Mouse (Mus musculus): ENCODE measurements at regions not wholly inside any gene's neighbourhood (a gene's known extent, or its start where the extent isn't known, plus 50 kb on each side); places are given as distances from the start of the nearest gene placed in this dataset.
A peak's percentile ranks its signal among the peaks of the same experiment; 100 is the strongest.

- 89% methylated on average over 14 of the region's 14 CpGs for WGBS
- H3K27ac ChIP-seq = no peak overlapping the region
- no peaks in the 10 kb centered on the region for H3K9me3 ChIP-seq
- no peaks in the 10 kb centered on the region for H3K27me3 ChIP-seq (replicated peaks)
- no peaks in the 10 kb centered on the region for H3K4me1 ChIP-seq
- H3K4me2 ChIP-seq (replicated peaks) = no peak overlapping the region
- no peaks in the 10 kb centered on the region for H3K36me3 ChIP-seq
- no peak overlapping the region for H3K9ac ChIP-seq
- no peak overlapping the region for H3K4me3 ChIP-seq
- ATAC-seq (ENCODE audit: low FRiP score, low read depth) = no peak
Observed at GRCm38 (mm10) chr14:99548363-99549248, 250.1 kb downstream of the Klf5 start.

- no peaks in the 10 kb centered on the region for H3K36me3 ChIP-seq
- H3K27ac ChIP-seq = no peak overlapping the region
- H3K4me1 ChIP-seq = no peaks in the 10 kb centered on the region
- no peaks in the 10 kb centered on the region for H3K27me3 ChIP-seq (replicated peaks)
- H3K4me3 ChIP-seq = no peak overlapping the region
- H3K9ac ChIP-seq = no peak overlapping the region
- ATAC-seq (ENCODE audit: low FRiP score, low read depth) = no peak
- H3K9me3 ChIP-seq = no peaks in the 10 kb centered on the region
- no peak overlapping the region for H3K4me2 ChIP-seq (replicated peaks)
- 88% methylated on average over 9 of the region's 9 CpGs for WGBS
Observed at GRCm38 (mm10) chr14:99564024-99564423, 265.5 kb downstream of the Klf5 start.

- ATAC-seq (ENCODE audit: low FRiP score, low read depth) = no peak
- WGBS = 83% methylated on average over 2 of the region's 2 CpGs
- H3K9ac ChIP-seq = no peak overlapping the region
- no peaks in the 10 kb centered on the region for H3K27me3 ChIP-seq (replicated peaks)
- no peak overlapping the region for H3K4me2 ChIP-seq (replicated peaks)
- H3K36me3 ChIP-seq = no peaks in the 10 kb centered on the region
- no peaks in the 10 kb centered on the region for H3K9me3 ChIP-seq
- no peak overlapping the region for H3K4me3 ChIP-seq
- no peaks in the 10 kb centered on the region for H3K4me1 ChIP-seq
- no peak overlapping the region for H3K27ac ChIP-seq
Observed at GRCm38 (mm10) chr14:99574146-99574545, 275.7 kb downstream of the Klf5 start.

GRCm38 (mm10) chr14:99578665-99579064, 280.2 kb downstream of the Klf5 start:
- no peaks in the 10 kb centered on the region for H3K36me3 ChIP-seq
- no peak for ATAC-seq (ENCODE audit: low FRiP score, low read depth)
- no peaks in the 10 kb centered on the region for H3K4me1 ChIP-seq
- H3K27me3 ChIP-seq (replicated peaks) = no peaks in the 10 kb centered on the region
- H3K27ac ChIP-seq = no peak overlapping the region
- 86% methylated on average over 17 of the region's 17 CpGs for WGBS
- H3K9ac ChIP-seq = no peak overlapping the region
- H3K9me3 ChIP-seq = no peaks in the 10 kb centered on the region
- H3K4me3 ChIP-seq = no peak overlapping the region
- H3K4me2 ChIP-seq (replicated peaks) = no peak overlapping the region

GRCm38 (mm10) chr14:99579271-99579759, 280.8 kb downstream of the Klf5 start:
- no peak overlapping the region for H3K4me2 ChIP-seq (replicated peaks)
- H3K27ac ChIP-seq = no peak overlapping the region
- no peaks in the 10 kb centered on the region for H3K27me3 ChIP-seq (replicated peaks)
- no peaks in the 10 kb centered on the region for H3K36me3 ChIP-seq
- no peaks in the 10 kb centered on the region for H3K4me1 ChIP-seq
- WGBS = 36% methylated on average over 10 of the region's 10 CpGs
- no peak overlapping the region for H3K4me3 ChIP-seq
- ATAC-seq (ENCODE audit: low FRiP score, low read depth) = no peak
- no peaks in the 10 kb centered on the region for H3K9me3 ChIP-seq
- H3K9ac ChIP-seq = no peak overlapping the region

- Histone ChIP-seq H3K9ac (no peak overlapping the region), H3K4me3 (no peak overlapping the region), H3K27me3 (replicated peaks) (no peaks in the 10 kb centered on the region), H3K27ac (no peak overlapping the region), H3K4me2 (replicated peaks) (no peak overlapping the region), H3K9me3 (no peaks in the 10 kb centered on the region), H3K4me1 (no peaks in the 10 kb centered on the region), H3K36me3 (no peaks in the 10 kb centered on the region)
- ATAC-seq (ENCODE audit: low FRiP score, low read depth) = no peak
- 85% methylated on average over 4 of the region's 4 CpGs for WGBS
Observed at GRCm38 (mm10) chr14:99579765-99580266, 281.3 kb downstream of the Klf5 start.

GRCm38 (mm10) chr14:99584144-99584543, 285.7 kb downstream of the Klf5 start:
- WGBS = 68% methylated on average over 7 of the region's 7 CpGs
- no peaks in the 10 kb centered on the region for H3K9me3 ChIP-seq
- H3K4me2 ChIP-seq (replicated peaks) = no peak overlapping the region
- no peaks in the 10 kb centered on the region for H3K4me1 ChIP-seq
- H3K27ac ChIP-seq = no peak overlapping the region
- H3K9ac ChIP-seq = no peak overlapping the region
- H3K36me3 ChIP-seq = no peaks in the 10 kb centered on the region
- ATAC-seq (ENCODE audit: low FRiP score, low read depth) = no peak
- no peak overlapping the region for H3K4me3 ChIP-seq
- no peaks in the 10 kb centered on the region for H3K27me3 ChIP-seq (replicated peaks)

GRCm38 (mm10) chr14:99586029-99586428, 287.5 kb downstream of the Klf5 start:
- Histone ChIP-seq H3K9me3 (no peaks in the 10 kb centered on the region), H3K36me3 (no peaks in the 10 kb centered on the region), H3K4me2 (replicated peaks) (no peak overlapping the region), H3K4me3 (no peak overlapping the region), H3K27ac (no peak overlapping the region), H3K9ac (no peak overlapping the region), H3K4me1 (peaks cover 4% of the 10 kb centered on the region; the same call in 1 of the 2 replicates), H3K27me3 (replicated peaks) (no peaks in the 10 kb centered on the region)
- ATAC-seq (ENCODE audit: low FRiP score, low read depth) = no peak
- 93% methylated on average over 7 of the region's 7 CpGs for WGBS

GRCm38 (mm10) chr14:99590854-99591470, 292.5 kb downstream of the Klf5 start:
- H3K4me2 ChIP-seq (replicated peaks) = no peak overlapping the region; the same call in 1 of the 2 replicates
- no peaks in the 10 kb centered on the region for H3K36me3 ChIP-seq
- H3K9ac ChIP-seq = no peak overlapping the region
- WGBS = 34% methylated on average over 13 of the region's 13 CpGs
- H3K4me3 ChIP-seq = no peak overlapping the region
- no peak overlapping the region for H3K27ac ChIP-seq
- H3K4me1 ChIP-seq = peaks cover 5% of the 10 kb centered on the region; the same call in 1 of the 2 replicates
- H3K27me3 ChIP-seq (replicated peaks) = no peaks in the 10 kb centered on the region
- no peaks in the 10 kb centered on the region for H3K9me3 ChIP-seq
- ATAC-seq (ENCODE audit: low FRiP score, low read depth) = peak; percentile 41; the same call in 1 of the 2 replicates

GRCm38 (mm10) chr14:99592922-99593321, 294.4 kb downstream of the Klf5 start:
- 85% methylated on average over 9 of the region's 9 CpGs for WGBS
- Histone ChIP-seq H3K36me3 (no peaks in the 10 kb centered on the region), H3K4me1 (peaks cover 5% of the 10 kb centered on the region; the same call in 1 of the 2 replicates)

GRCm38 (mm10) chr14:99593864-99594263, 295.4 kb downstream of the Klf5 start:
- 73% methylated on average over 6 of the region's 6 CpGs for WGBS
- Histone ChIP-seq H3K4me3 (no peak overlapping the region), H3K36me3 (no peaks in the 10 kb centered on the region), H3K9ac (no peak overlapping the region), H3K4me2 (replicated peaks) (no peak overlapping the region), H3K27me3 (replicated peaks) (no peaks in the 10 kb centered on the region), H3K4me1 (peaks cover 5% of the 10 kb centered on the region; the same call in 1 of the 2 replicates), H3K27ac (no peak overlapping the region), H3K9me3 (no peaks in the 10 kb centered on the region)
- ATAC-seq (ENCODE audit: low FRiP score, low read depth) = no peak

More at GRCm38 (mm10) chr14:99592922-99593321, 294.4 kb downstream of the Klf5 start:
- Histone ChIP-seq H3K9ac (no peak overlapping the region), H3K4me3 (no peak overlapping the region), H3K27me3 (replicated peaks) (no peaks in the 10 kb centered on the region), H3K27ac (no peak overlapping the region), H3K9me3 (no peaks in the 10 kb centered on the region), H3K4me2 (replicated peaks) (no peak overlapping the region)
- no peak for ATAC-seq (ENCODE audit: low FRiP score, low read depth)

GRCm38 (mm10) chr14:99601900-99602299, 303.4 kb downstream of the Klf5 start:
- Histone ChIP-seq H3K9me3 (no peaks in the 10 kb centered on the region), H3K9ac (no peak overlapping the region), H3K4me1 (no peaks in the 10 kb centered on the region), H3K27ac (no peak overlapping the region), H3K36me3 (no peaks in the 10 kb centered on the region), H3K4me3 (no peak overlapping the region), H3K4me2 (replicated peaks) (no peak overlapping the region), H3K27me3 (replicated peaks) (no peaks in the 10 kb centered on the region)
- no peak for ATAC-seq (ENCODE audit: low FRiP score, low read depth)
- 85% methylated on average over 5 of the region's 5 CpGs for WGBS

Data from neural tube, embryonic 12.5 days (tissue).